Mouse (Mus musculus) R1 (cell line): ENCODE data around the gene Gm8369.
"Not testable (repeated sequence)": the region's sequence is repeated elsewhere in the genome, so short reads cannot be mapped to it uniquely, and the experiment has no call there.

ENCODE experiments used
- DNase-seq: peaks from one replicate; pipeline ENCODE4 v3.0.0-alpha.2; 2018; ENCODE audit warnings: low read depth, low spot score

Gene Gm8369

DNA sequence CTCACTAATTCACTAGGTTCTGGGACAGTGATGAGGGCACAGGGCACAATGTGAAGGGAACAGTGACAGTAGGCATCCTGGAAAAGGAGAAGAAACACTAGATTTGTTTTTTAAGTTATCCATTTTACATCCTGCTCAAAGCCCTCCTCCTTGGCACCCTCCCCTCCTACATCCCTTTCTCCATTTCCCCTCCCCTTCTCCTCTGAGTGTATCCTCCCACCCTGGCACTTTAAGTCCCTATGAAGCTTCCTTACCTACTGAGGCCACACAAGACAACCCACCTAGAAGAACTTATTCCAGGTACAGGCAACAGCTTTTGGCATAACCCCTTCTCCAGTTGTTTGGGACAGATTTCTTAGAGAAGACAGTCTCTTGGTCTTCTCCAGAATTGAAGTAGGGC is 30.5 kb downstream of the Gm8369 start, which contains the start of gene Ms4a6b:
Gene Ms4a6b (plus strand): TSS at position 267 of the 400 bp plus-strand sequence.
- DNase-seq = no peak

GRCm38 (mm10) chr19:11516845-11517244 is 31.1 kb downstream of the Gm8369 start:
- DNase-seq = no peak

DNA sequence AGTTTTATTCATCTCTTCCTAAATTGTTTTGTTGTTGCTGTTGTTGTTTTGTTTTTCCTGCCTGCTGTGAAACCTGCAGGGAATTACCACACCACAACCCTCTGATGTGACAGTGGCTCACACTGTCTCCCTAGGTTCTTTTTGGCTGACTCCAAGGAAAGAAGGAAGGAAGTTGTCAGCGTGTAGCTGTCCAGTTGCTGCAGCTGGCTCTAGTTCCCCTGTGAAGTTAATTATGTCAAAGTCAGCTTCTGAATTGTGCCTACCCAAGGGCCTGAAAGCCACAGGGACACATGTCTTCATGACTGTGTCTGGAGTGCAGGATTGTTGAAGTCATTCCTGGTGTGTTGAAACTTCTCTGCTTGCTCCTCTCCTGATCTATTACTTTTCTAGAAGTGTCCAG is 31.6 kb downstream of the Gm8369 start:
- not testable (repeated sequence) for DNase-seq

GRCm38 (mm10) chr19:11518356-11518755 is 32.6 kb downstream of the Gm8369 start:
- DNase-seq = not testable (repeated sequence)

- no peak for DNase-seq
These were observed 34.4 kb downstream of the Gm8369 start for GRCm38 (mm10) chr19:11520146-11520545.

DNA sequence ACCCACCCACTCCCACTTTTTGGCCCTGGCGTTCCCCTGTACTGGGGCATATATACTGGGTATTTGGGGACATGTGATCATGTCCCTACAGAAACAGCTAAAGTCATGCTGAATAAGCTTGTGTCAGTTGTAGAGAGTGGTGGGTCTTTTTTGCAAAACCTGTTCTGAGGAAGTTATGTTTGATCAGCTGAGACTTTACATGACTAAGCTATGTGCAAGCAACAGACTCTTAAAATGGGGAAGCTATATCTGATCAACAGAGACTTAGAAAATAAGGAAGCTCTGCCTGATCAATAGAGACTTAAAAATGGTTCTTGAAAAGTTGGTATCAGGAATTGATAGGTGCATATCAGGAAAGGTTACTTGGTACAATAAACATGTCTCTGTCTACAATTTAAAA is 47.7 kb downstream of the Gm8369 start:
- DNase-seq = no peak

DNA sequence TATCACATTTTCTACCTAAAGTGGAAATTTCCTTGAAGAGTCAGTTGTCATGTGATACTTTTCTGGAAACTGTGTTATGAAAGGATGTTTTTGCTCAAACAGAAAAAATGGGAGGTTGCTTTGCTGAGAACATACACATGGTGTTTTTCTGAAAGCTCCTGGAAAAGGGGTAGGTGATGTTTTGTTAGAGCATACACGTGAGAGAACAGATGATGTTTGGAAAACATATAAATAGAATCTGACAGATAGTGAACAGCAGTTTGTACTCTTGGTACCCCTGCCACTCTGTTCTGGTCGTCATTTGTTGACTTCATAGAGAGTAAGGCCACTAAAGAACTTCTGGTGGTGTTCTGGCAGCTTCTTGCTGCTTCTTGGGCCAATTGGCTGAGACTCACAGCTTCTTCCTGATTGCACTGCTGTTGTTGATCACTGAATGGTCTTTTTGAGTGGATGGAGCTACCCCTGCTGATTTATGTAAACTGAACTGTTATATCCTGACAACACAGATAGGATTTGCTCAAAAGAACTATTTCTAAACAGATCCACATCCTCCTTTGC is 48.2 kb downstream of the Gm8369 start:
- DNase-seq = no peak

- peak; percentile 65 for DNase-seq
These were observed 50.9 kb downstream of the Gm8369 start, which contains the start of gene Ms4a4d for GRCm38 (mm10) chr19:11536593-11536992. Gene Ms4a4d (plus strand): TSS chr19:11536801.

- peak; percentile 30 for DNase-seq
These were observed 51.6 kb downstream of the Gm8369 start for GRCm38 (mm10) chr19:11537336-11537735.

DNA sequence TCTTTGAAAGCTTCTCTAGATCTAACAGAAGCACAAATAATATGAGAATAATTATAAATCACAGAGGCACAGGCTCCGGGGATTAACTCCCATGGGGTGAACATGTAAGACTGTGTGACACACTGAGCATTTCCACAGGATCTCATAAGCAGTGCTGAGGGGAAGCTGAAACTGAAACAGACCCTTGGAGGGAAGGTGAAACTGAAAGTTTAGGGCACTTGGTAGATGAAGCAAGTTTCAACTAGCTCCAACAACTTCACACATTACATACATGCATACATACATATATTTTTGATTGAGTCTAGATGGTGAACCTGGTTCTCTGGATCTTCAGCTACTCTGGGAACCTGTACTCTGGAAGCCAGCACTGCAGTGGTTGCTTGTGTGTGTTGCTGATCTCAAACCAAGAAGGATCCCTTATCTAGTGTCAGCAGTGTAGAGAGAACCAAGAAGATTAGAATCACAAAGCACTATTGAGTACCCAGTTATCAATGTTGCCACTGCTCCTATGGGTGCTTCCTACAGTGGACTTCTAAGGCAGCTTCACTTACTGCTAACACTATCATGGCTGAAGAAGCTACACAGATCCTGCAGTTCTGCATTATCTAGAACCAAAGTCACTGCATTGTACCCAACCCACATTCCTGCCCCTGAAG is 54.6 kb downstream of the Gm8369 start:
- not testable (repeated sequence) for DNase-seq

DNA sequence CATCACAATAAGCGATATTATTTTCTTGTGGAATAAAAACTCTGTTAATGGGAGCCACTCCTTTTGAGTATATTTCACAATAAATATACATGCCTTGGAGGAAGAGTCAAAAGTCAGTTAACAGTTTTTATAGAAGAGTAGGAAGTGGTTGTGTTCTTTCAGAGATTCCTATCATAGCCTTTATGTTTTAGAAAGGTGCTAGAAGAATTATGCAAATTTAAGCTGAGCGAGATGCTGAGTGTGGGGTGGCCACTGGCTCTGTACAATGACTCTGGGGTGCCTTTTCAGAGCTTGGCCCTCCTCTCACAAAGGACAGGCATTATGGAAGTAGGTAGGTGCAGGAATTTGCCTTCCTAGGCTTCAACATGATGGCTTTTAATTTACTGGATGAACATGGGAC is 58.6 kb downstream of the Gm8369 start:
- not testable (repeated sequence) for DNase-seq

GRCm38 (mm10) chr19:11547911-11548310 is 62.2 kb downstream of the Gm8369 start:
- DNase-seq = no peak

GRCm38 (mm10) chr19:11554726-11555125 is 69.0 kb downstream of the Gm8369 start:
- DNase-seq = no peak

DNA sequence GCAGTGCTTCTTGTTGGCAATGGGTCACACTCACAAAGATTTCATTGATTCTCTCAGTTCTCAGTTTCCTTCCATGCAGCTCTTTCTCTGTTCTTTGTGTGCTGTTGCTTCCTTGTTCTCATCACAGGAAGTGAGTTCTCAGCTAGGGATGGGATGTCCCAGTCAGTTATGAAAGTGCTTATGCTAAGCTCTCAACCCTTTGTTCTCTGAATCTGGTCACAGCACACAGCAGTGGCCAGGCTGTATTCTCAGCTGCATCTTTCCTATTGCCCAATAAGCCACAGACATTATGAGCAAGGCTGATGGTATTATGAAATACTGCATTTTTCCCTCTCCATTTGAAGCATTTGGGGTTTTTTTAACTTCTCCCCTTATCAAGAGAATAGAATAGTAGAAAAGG is 73.8 kb downstream of the Gm8369 start:
- not testable (repeated sequence) for DNase-seq
